Mouse (Mus musculus): ENCODE measurements around the gene Gm6993.

The Gm6993 gene

GRCm38 (mm10) chr12:31239798-31240197, 772 bp upstream of the Gm6993 start:
- no peak for DNase-seq (ENCODE audit: low spot score in 2 of 2)

- DNase-seq (ENCODE audit: low spot score in 2 of 2): no peak
Measured at GRCm38 (mm10) chr12:31241595-31242342, 1.2 kb downstream of the Gm6993 start.

GRCm38 (mm10) chr12:31244001-31244400, 3.4 kb downstream of the Gm6993 start:
- DNase-seq (ENCODE audit: low spot score in 2 of 2): no peak

GRCm38 (mm10) chr12:31244691-31245090, 4.1 kb downstream of the Gm6993 start:
- DNase-seq (ENCODE audit: low spot score in 2 of 2): no peak

GRCm38 (mm10) chr12:31246153-31246552, 5.6 kb downstream of the Gm6993 start:
- DNase-seq (ENCODE audit: low spot score in 2 of 2): no peak

GRCm38 (mm10) chr12:31246615-31247014, 6.0 kb downstream of the Gm6993 start:
- DNase-seq (ENCODE audit: low spot score in 2 of 2): no peak

GRCm38 (mm10) chr12:31248165-31248564, 7.6 kb downstream of the Gm6993 start:
- DNase-seq (ENCODE audit: low spot score in 2 of 2): no peak

GRCm38 (mm10) chr12:31248681-31249080, 8.1 kb downstream of the Gm6993 start:
- no peak for DNase-seq (ENCODE audit: low spot score in 2 of 2)

GRCm38 (mm10) chr12:31252259-31252658, 11.7 kb downstream of the Gm6993 start:
- DNase-seq (ENCODE audit: low spot score in 2 of 2): no peak

- no peak for DNase-seq (ENCODE audit: low spot score in 2 of 2)
Measured at GRCm38 (mm10) chr12:31254978-31255377, 14.4 kb downstream of the Gm6993 start.

- DNase-seq (ENCODE audit: low spot score in 2 of 2): no peak
Measured at GRCm38 (mm10) chr12:31256121-31256903, 15.7 kb downstream of the Gm6993 start.

- no peak for DNase-seq (ENCODE audit: low spot score in 2 of 2)
Measured at GRCm38 (mm10) chr12:31261882-31262281, 21.3 kb downstream of the Gm6993 start.

GRCm38 (mm10) chr12:31263921-31264320, 23.4 kb downstream of the Gm6993 start:
- DNase-seq (ENCODE audit: low spot score in 2 of 2): no peak

- DNase-seq (ENCODE audit: low spot score in 2 of 2): peak in 1 of 2 experiments; percentile 10
Measured at GRCm38 (mm10) chr12:31265005-31265721, 24.6 kb downstream of the Gm6993 start, which contains the start of gene Lamb1. Gene Lamb1, plus strand, starts transcription at chr12:31265234.

GRCm38 (mm10) chr12:31265722-31266431, 25.3 kb downstream of the Gm6993 start:
- peak in 1 of 2 experiments; percentile 12 for DNase-seq (ENCODE audit: low spot score in 2 of 2)

- DNase-seq (ENCODE audit: low spot score in 2 of 2): no peak
Measured at GRCm38 (mm10) chr12:31266686-31267085, 26.1 kb downstream of the Gm6993 start.

- no peak for DNase-seq (ENCODE audit: low spot score in 2 of 2)
Measured at GRCm38 (mm10) chr12:31267363-31267762, 26.8 kb downstream of the Gm6993 start.

GRCm38 (mm10) chr12:31268315-31268714, 27.7 kb downstream of the Gm6993 start:
- DNase-seq (ENCODE audit: low spot score in 2 of 2): no peak

GRCm38 (mm10) chr12:31269020-31269597, 28.5 kb downstream of the Gm6993 start:
- DNase-seq (ENCODE audit: low spot score in 2 of 2): no peak

- no peak for DNase-seq (ENCODE audit: low spot score in 2 of 2)
Measured at GRCm38 (mm10) chr12:31270361-31270760, 29.8 kb downstream of the Gm6993 start.

GRCm38 (mm10) chr12:31270776-31271175, 30.2 kb downstream of the Gm6993 start:
- DNase-seq (ENCODE audit: low spot score in 2 of 2): no peak
